Mouse (Mus musculus) c-Kit-positive CD71-positive TER-119-negative erythroid progenitor cells, embryonic 14.5 days (primary cell): ENCODE results near the gene Phldb2.

Source experiments
- DNase-seq: peaks from one replicate; pipeline ENCODE4 v3.0.0-alpha.2; 2013; ENCODE audit warnings: low read depth

Gene Phldb2

DNA sequence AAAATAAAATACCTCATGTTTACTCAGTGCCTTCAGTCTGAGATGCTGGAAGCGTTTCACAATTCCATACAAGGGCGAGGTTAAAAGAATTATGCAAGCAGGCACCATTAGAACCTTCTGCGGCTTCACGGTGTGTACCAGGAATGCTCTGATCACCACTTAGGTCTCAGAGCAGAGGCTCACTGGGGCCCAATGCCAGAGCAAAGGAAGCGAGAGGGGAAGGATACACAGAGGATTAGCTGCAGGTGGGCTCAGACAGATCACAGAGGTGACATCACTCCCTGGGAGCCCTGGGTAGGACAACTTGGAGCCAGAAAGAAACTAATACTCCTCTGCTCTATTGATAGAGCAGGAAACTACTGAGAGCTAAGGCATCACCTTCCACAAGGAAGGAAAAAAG lies 162.1 kb downstream of the Phldb2 start:
- no peak for DNase-seq

DNA sequence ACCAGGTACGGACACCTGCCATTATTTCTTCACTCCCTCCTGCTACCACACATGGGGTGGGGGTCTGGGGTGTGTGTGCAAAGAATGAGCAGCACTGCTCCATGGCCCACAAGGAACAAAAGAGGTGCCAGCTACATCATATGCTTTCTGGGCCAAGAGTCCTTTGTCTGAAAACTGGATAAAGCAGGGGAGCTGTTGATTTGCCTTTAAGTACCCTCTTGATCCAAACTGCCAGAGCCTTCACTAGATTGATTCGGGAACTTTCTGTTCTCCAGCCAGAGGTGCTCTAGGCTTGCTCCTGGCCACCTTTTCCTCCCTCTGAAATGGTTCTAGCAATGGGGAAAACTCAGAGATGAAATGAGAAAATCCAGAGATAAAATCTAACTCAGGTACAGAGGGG lies 164.1 kb downstream of the Phldb2 start:
- DNase-seq, result no peak

DNA sequence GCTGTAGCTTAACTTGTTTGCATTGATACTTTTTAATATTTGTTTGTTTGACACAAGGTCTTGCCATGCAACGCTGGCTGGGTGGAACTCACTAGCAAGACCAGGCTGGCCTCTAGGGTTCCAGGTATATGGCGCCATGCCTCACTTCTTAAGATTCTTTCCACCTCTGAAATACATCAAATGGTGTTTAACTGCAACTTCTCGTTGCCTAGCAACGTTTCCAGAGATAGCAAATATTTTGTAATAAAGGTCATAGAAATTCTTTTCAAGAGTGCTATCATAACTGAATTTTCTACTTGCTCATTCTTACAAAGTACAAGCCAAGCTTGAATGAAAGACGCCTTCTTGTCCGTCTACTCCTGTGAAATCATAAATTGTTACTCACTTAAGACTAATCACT lies 165.7 kb downstream of the Phldb2 start:
- no peak for DNase-seq

DNA sequence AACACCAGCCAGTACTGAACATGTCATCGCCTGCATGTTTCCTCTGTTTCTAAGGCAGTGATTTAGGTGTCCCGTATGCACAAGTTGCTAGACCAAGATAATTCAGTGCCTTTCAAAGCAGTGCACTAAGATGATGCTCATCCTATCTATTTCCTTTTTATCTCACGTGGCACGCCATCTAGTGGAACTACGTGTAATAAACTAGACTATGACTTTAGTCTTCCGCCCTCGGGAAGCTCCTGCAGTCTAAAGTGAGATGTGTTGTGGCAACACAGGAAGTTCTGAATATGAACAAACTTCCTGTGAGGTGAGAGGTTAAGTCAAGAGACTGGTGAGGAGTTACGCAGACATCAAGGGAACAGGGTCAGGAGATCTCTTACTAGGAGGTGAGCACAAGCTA lies 166.8 kb downstream of the Phldb2 start:
- no peak for DNase-seq

DNA sequence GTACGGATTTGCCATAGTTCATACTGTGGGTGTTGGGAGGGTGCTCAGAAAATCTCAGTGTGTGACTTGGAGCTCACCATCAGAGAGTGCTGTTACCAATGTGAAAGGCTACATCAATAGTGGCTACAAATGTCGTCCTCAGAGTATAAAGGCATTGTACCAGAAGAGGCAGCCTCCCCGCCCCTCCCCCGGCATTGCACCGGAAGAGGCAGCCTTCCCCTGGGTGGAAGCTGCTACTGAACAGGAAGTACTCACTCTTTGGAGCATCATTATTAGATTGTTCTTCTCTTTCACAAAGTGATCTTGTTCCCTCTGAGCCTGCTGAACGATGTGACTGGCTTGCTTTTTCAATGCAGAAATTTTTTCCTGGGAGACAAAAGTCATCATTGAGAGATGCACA lies 173.4 kb downstream of the Phldb2 start:
- no peak for DNase-seq

DNA sequence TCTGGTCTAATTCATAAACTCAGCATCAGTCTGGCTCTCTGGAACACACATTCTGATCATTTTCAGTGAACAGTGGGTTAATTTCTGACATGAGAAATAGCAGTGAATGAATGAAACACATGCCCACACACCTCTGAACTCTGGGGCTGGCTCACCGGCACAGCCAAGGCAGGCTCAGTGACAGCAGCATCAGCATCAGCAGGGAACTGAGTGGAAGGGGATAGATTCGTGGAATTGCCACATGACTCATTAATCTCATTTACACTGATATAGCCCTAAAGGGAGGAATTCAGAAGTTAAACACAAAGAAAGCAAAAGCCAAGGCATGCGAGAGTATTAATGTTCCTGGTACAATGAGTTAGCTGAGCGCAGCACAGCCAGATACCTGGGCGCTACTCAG lies 178.6 kb downstream of the Phldb2 start:
- no peak for DNase-seq

DNA sequence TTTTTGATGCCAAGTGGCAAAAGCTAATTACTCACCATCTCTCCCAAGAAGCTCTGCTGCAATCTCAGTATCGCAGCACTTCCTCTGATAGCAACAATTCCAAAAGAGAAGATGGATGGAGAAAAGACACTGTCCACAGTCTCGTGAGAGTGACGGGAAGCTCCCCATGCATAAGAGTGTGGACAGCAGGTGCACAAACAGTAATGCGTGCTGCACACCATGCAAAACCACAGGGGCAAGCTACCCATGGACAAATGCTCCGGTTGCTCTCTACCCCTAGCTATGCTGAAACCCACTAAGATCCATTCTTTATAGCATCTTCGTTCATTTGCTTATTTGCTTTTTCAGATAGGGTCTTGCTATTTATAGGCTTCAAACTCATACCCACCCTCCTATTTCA lies 182.5 kb downstream of the Phldb2 start:
- no peak for DNase-seq

DNA sequence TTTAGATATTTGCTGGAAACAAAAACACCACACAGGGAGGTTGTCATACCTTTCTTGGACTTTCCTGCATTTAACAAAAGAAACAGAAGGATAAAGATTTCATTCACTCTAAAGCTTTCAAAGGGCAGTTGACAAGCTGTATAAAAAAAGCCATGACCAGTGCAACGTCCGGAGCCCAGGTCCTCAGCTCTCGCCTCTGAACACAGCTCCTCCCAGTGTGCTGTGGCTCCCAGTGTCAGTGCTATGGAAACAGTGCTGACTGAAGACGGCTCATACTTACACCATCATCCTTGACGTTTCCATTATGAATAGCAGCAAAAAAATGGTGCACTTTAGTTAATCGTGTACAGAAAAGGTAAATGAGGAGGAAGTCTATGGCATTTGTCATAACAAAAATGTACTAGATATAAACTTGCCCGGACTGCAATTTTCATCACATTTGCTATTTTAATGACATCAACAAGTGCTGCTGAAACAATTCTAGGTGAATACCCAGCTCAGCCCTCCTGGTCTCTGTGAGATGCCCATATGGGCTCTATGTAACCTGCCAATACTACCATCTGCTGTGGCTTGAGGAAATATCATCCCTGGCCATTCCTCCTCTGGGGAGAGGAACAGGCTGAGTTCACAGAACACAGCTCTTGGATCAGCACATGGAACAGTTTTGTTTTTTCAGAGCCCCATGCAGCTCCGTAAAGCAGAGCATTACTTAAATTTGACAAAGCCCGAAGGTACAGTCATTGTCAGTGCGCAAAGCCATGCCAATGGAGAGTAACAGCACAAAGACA lies 185.4 kb downstream of the Phldb2 start:
- DNase-seq, result no peak

DNA sequence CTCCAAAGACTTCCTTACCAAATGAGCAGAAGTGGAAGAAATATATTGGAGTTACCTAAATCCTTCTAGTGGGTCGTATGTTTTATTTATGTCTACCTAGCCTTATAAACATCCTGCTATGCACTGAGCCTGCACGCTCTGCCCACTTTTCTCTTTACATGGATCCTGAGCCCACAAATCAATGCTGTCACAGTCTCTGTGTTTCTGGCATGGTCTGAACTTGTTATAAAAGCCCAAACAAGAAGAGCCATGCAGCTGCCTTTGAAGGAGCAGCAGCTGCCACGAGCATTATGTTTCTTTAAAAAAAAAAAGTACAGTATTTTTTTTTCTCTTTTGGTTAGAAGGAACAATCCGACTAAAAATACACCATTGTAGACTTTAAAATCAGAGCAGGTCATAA lies 186.0 kb downstream of the Phldb2 start:
- DNase-seq, result no peak

DNA sequence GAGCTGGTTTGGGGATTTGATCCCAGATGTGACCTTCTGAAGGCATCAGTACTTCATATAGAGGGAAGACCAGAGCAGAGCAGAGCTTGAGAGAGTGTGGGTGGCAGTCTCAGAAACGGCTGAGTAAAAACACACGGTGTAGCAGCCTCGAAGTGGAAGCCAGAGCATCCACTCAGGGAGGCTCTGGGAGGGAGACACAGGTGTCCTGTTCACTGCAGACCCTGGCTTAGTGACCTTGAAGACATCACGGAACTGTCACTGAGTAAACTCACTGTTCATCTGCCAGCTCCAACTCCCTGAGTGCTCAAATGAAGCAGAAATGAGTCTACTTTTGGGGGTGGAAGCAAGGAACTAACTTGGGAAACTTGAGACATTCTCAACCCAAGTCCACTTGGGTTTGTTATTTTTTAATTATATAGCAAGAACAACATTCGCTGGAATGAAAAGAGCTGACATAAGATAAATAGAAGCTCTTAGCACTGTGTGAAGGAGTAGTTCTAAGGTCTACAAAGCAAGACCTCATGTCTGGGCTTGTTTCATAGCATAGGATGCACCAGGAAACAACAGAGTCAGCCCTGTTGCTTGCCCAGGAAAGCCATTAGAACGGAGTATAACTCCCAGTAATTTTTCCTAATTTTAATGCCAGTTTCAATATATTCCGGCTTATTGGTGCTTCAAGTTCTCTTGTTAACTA lies 187.4 kb downstream of the Phldb2 start:
- DNase-seq, result no peak

DNA sequence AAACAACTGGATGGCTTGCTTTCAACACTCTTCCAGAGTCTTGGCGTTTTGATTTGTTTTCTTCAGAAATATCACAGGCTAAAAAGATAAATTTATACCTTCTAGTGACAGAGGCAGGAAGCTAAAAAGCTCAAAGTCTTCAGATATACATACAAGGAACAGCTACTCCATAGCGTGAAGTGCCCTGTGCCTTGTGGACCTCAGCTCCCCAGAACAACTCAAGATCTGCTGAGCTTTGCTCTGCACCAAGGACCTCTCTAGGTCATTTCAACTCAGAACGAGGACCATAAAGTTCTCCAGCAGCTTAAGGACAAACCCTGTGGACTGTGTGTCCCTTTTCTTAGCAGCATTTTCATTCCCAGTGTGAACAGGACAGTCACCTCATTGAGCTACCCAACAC lies 188.3 kb downstream of the Phldb2 start:
- DNase-seq, result no peak

DNA sequence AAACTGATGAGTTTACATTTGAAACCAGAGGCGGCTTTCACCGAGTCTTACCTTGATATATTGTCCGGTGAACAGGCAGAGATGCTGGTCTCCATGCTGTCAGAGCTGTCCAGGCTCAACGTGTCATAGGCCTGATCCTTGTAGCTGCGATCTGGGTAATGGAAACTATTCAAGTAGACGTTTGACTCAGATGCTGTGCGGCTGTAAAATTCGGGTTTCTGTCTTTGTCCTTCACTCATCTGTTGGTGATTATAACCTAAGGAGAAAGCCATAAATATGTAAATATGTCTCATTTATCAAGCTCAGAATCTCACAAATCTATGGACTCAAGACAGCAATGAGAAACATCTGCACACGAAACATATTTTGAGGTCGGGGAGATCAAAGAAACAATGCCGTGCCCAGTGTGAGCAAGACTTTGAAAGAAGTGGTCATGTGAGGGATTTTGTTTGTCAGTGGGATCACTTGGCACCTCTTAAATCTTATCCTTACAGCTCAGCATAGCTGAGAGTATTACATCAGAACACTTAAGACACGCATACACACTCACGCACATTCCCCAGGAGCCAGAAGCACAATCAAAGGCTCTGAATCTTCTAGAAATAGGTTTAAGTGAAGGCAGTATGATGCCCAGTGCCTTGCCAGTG lies 190.4 kb downstream of the Phldb2 start:
- DNase-seq, result no peak

DNA sequence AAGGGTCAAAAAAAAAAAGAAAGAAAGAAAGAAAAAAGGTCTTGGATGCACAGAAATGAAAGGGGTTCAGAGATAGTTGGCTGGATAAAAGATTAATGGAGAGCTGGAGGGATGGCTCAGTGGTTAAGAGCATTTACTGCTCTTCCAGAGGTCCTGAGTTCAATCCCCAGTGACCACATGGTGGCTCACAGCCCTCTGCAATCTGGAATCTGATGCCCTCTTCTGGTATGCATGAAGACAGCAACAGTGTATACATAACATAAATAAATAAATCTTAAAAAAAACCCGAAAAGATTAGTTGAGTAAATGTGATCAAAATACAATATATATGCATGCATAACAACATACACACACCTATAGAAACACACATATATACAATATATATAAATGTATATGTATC lies 192.0 kb downstream of the Phldb2 start:
- no peak for DNase-seq

DNA sequence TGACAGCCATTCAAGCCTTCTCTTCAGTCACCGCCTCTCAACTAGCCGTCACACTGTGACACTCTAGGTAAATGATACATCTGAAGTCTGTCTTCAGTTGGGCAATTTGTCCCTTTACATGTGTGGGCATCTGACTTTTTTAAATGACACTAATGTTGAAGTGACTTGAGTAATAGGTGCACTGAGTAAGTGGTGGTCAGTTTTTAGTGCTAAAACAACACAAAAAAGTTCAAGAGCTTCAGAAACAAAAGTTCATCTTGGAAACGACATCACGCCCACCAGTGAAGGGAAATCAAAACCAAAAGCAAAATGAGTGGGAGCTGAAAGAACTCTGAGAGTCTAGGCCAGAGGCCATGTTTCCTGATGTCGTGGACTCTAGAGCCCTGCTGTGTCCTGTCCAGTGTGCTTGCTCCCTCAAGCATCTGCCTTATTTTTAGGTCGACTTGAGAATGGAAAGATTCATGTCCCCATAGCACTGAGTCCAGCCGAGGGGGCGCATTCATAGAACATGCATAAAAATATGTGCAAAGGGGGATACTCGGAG lies 194.6 kb downstream of the Phldb2 start:
- no peak for DNase-seq

DNA sequence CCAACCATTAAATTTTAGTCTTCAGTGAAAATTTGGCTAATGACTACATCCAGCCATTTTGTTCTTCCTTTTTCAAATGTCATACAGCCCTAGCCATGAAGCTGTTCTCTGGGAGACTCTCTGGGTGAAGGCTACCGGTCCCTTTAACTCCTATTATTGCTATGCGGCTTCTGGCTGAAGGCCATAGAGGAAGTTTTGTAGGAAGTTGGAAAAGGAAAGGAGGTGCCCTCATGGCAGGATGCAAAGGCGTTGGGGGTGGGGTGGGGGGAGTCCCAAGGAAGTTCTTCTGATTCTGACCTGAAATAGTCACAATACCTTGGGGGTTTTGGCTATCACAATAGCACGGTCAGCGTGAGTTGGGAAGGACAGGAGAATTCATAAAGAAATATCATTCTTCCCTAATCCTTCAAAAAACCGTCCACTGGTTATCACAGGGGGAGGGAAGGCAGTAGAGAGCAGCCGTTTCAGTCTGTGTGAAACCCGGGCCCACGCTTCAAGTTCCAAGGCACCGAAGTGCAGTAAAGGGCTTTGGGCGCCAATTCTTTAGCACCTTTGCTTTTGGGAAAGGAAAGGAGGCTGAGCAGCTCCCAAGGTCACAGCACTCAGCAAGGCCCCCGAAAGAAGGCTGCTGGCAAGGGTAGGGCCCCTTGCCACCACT lies 195.8 kb downstream of the Phldb2 start:
- DNase-seq, result no peak

DNA sequence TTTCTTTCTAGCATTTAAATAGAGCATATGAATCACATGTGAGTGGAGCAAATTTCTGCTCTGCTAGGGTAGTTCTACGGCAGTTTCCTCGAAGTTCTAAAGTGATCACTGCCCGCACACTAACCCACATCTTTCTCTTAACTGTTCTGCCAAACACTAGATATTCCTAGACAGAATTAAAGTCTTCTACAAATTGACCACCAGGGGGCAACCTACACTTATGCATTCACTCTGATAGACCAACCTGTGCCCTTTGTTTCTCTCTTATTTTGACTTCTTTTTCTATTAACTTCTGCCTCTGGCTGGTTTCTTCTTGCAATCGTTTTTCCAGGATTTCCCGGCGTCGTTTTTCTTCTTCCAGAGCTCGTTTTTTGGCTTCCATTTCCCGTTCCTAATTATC lies 196.5 kb downstream of the Phldb2 start:
- peak; percentile 33 for DNase-seq

DNA sequence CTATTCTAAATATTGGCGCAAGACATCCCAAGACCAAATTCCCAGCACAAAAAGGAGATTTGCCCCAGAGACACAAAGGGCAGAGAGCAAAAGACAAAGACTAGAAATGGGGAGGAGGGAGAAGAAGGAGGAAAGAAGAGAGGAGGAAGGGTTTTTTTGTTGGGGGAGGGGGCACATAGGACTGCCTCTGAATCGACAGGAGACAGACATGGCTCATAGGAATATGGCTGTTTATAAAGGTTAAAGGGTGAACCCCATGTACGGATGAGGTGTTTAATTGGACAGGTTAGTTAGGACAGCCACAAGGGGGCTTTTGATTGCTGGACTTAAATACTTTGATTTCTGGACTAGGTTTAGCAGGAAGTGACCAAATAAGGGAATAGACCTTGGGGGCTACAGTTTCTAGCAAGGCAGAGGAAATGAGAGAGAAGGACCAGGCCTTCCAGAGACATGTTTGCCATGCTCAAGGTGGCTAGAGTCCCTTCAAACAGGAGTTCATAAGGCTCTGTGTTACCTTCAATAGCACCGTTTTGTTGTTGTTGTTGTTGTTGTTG lies 209.7 kb downstream of the Phldb2 start:
- DNase-seq, result no peak

DNA sequence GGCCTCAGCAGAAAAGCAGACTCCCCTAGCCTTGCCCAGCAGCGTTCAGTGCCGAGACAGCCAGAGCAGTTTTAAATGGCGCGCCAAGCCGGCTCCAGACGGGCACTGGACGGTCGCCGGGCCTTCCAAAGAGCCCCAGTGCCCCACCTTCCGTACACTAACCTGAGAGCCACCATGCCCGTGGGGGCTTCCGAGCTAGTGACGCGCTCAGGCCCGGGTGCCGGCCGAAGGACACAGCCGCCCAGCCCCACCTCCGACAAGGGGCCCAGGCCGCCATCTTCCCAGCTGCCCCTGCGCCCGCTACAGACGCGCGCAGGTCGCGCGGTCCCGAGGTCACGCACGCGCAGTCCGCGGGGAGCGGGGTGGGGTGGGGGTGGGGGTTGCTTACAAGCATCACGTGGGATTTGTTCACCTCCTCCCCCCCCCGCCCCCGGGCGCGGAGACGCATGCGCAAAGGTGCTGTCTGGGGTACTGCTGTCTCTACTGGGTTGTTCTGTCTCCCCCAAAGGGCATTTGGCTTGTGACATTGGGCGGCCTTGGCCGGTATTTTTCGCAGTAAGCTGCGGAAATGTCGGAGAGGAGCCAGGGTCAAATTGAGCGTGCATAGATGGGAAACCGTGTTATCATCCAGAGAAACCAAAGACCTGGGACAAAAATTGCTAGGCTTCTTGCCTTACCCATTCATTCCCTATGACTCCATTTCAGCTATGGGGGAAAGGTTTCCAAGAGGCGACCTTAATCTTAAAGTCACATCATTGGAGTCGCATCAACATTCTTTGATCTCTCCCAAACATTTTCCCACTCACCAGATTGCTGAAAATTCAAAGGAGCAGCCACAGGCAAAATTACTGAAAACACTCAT lies 210.6 kb downstream of the Phldb2 start, which contains the start of gene Abhd10:
Gene Abhd10 (minus strand): TSS at position 341 of the 862 bp plus-strand sequence.
- DNase-seq, result peak; percentile 75

DNA sequence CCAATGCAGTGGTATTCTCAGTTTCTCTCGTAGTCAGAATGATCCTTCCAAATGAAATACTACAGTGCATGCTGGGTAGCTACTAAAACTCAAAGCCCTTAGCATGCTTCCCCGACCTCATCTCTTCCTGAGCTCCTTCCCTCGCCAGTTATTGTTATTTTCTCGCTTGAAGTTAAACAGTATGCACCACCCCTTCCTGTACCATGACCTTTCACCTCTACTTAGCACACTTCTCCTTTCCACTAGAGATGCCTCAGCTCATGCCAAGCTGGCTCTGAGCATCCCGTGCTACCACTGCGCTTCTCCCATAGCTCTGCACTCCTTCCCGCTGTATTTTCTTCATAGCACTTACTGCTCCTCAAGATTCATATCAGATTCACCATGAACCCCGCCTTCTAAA lies 215.5 kb downstream of the Phldb2 start:
- no peak for DNase-seq

DNA sequence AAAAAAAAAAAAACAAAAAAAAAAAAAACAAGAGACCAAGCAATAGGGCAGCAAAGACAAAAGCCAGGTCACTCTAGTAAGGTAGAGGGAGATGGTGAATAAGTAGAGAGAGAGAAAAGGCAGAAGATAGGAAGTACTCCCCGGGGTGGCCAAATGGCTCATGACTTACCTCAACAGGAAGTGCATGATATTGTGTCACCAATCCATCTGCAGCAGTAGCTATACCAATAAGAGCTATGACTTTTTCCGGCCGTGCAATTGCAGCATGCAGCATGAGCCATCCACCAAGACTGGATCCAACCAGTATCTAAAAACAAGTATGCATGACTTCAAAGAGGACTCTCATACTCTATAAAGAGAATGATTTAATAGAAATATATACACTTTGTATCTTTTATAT lies 216.7 kb downstream of the Phldb2 start:
- no peak for DNase-seq

DNA sequence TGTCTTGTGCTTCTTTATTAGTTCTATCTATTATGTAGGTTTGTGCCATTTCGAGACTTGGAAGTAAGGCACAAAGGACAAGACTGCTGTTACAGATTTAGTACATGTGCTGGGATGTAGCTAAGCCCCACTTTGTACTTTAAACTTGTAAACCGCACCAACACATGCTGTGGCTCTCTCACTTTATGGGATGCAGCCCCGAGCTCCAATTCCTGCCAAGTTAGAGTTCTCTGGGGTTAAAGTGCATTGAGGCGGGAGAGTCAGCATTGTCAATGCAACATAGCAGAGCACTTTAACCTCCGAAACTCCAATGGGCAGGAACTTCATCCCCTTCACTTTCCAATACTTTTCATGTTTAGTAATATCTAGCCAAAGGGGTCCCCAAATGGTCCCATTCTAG lies 224.2 kb downstream of the Phldb2 start:
- DNase-seq, result no peak
